Mouse (Mus musculus): ENCODE data around the gene Ush2a.

DNA sequence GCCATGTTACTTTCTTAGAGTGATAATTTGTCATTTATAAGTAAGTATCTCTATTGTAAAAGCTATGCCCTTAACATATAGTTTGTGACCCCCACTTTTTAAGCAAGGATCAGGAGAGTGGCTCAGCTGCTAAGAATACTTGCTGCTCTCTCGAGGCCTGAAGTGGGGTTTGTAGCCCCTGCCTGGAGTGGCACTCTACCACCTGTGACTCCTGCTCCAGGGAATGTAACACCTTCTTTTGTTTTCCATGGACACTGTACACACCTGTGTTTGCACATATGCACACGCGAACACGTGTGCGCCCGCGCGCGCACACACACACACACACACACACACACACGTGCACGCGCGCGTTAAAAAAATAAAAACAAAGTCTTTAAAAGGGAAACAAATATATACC is 424.5 kb downstream of the Ush2a start:
- TF ChIP-seq POLR2A (IDR thresholded peaks at IDR 0.05; ENCODE audit: insufficient read length, low read depth): no peak
- no peak for TF ChIP-seq TCF12 (IDR thresholded peaks at IDR 0.05; ENCODE audit: insufficient read depth, poor library complexity, severe bottlenecking)
- TF ChIP-seq MAX (IDR thresholded peaks at IDR 0.05; ENCODE audit: low read depth): no peak
- no peak for TF ChIP-seq MYOG (IDR thresholded peaks at IDR 0.05; ENCODE audit: control insufficient read depth in 1 of 3, insufficient read depth in 1 of 3, insufficient read length in 2 of 3, low read depth in 2 of 3)
- TF ChIP-seq CEBPB (IDR thresholded peaks at IDR 0.05; ENCODE audit: insufficient read depth, poor library complexity, severe bottlenecking): no peak
- no peak for TF ChIP-seq POLR2AphosphoS2 (IDR thresholded peaks at IDR 0.05; ENCODE audit: insufficient read length, low read depth)
- TF ChIP-seq E2F4 (IDR thresholded peaks at IDR 0.05; ENCODE audit: insufficient read depth): no peak
- TF ChIP-seq SRF (IDR thresholded peaks at IDR 0.05; ENCODE audit: control insufficient read depth, insufficient read length, low read depth): no peak
- TF ChIP-seq USF1 (IDR thresholded peaks at IDR 0.05; ENCODE audit: low read depth): no peak
- no peak for TF ChIP-seq MYOD1 (IDR thresholded peaks at IDR 0.05; ENCODE audit: control insufficient read depth in 1 of 3, insufficient read length in 2 of 3, low read depth in 2 of 3)

Data from myocyte (in vitro differentiated cells).